Mouse (Mus musculus) heart, embryonic 11.5 days (tissue): ENCODE measurements around the gene Nucb1. TPM values are rescaled to one million over a fixed set of nuclear protein-coding genes. Genes with fewer than 3 reads are reported as not detected.
A peak's percentile ranks its signal among the peaks of the same experiment; 100 is the strongest.
"Not testable (repeated sequence)": the region's sequence is repeated elsewhere in the genome, so short reads cannot be mapped to it uniquely, and the experiment has no call there.

Experiments used
- ATAC-seq: fragments of 200-750 bp; cut with Nextera tagmentation; replicated peaks from 2 replicates; pipeline ENCODE4 v1.8.0; 2017; ENCODE audit warnings: moderate library complexity; ENCODE audit not compliant: insufficient number of reproducible peaks, low FRiP score, low TSS enrichment
- H3K27ac ChIP-seq: fragments of 300-500 bp; sonication (generic); 2 replicates; pipeline ENCODE4 v1.5.1; 2014; ENCODE audit warnings: mild to moderate bottlenecking, low read depth, low read length
- H3K27me3 ChIP-seq: fragments of 300-500 bp; sonication (generic); 2 replicates; pipeline ENCODE4 v1.6.1; 2014; ENCODE audit warnings: mild to moderate bottlenecking, low read length, mixed read lengths; ENCODE audit not compliant: control insufficient read depth, insufficient read depth
- H3K36me3 ChIP-seq: fragments of 300-500 bp; sonication (generic); 2 replicates; pipeline ENCODE4 v1.6.1; 2014; ENCODE audit warnings: mild to moderate bottlenecking, low read length, moderate library complexity, mixed read lengths; ENCODE audit not compliant: control insufficient read depth, insufficient read depth
- H3K4me1 ChIP-seq: fragments of 300-500 bp; sonication (generic); 2 replicates; pipeline ENCODE4 v1.6.1; 2014; ENCODE audit warnings: low read length; ENCODE audit not compliant: control insufficient read depth, insufficient read depth
- H3K4me2 ChIP-seq: fragments of 300-500 bp; sonication (generic); 2 replicates; pipeline ENCODE4 v1.6.1; 2014; ENCODE audit warnings: mild to moderate bottlenecking, moderate library complexity
- H3K4me3 ChIP-seq: fragments of 300-500 bp; sonication (generic); 2 replicates; pipeline ENCODE4 v1.5.1; 2014; ENCODE audit warnings: low read depth, low read length
- H3K9ac ChIP-seq: fragments of 300-500 bp; sonication (generic); 2 replicates; pipeline ENCODE4 v1.6.1; 2014; ENCODE audit warnings: mild to moderate bottlenecking, low read depth, low read length, moderate library complexity
- H3K9me3 ChIP-seq: fragments of 300-500 bp; sonication (generic); replicated peaks from 2 replicates; pipeline ENCODE4 v1.6.1; 2016; ENCODE audit warnings: low read length; ENCODE audit not compliant: control insufficient read depth
- WGBS: fragments of 180-500 bp; shearing (Covaris S2); extraction: QIAGEN DNeasy Blood & Tissue Kit; methylation state at CpG from one replicate; pipeline ENCODE4 v1.1.7; 2014; ENCODE audit not compliant: insufficient replicate concordance; 5-methylcytosine and 5-hydroxymethylcytosine counted together
- polyA plus RNA-seq: library from polyadenylated mRNA; unstranded; fragments of >200 nt; fragmentation: Nextera tagmentation; extraction: Ambion mirVana; gene quantifications from 2 replicates; pipeline ENCODE4 v1.2.1, GENCODE M21; 2014

Nucb1 gene
- polyA plus RNA-seq, 1 experiment from 2014 or later: 165 TPM

- WGBS: 91% methylated on average over 12 of the region's 12 CpGs
- peaks cover 19% of the 10 kb centered on the region for H3K4me1 ChIP-seq
- peaks cover 13% of the 10 kb centered on the region; the same call in 1 of the 2 replicates for H3K36me3 ChIP-seq
- no peak overlapping the region for H3K27ac ChIP-seq
- no peak for ATAC-seq
- H3K27me3 ChIP-seq: no peaks in the 10 kb centered on the region
- 0 out of 2 replicates have a peak overlapping the region, but pooled peaks have one; percentile 69 for H3K4me3 ChIP-seq
- H3K4me2 ChIP-seq: no peak overlapping the region
- no peaks in the 10 kb centered on the region for H3K9me3 ChIP-seq
- H3K9ac ChIP-seq: no peak overlapping the region
These were observed 45.1 kb downstream of the Nucb1 start for GRCm38 (mm10) chr7:45465112-45465511.

DNA sequence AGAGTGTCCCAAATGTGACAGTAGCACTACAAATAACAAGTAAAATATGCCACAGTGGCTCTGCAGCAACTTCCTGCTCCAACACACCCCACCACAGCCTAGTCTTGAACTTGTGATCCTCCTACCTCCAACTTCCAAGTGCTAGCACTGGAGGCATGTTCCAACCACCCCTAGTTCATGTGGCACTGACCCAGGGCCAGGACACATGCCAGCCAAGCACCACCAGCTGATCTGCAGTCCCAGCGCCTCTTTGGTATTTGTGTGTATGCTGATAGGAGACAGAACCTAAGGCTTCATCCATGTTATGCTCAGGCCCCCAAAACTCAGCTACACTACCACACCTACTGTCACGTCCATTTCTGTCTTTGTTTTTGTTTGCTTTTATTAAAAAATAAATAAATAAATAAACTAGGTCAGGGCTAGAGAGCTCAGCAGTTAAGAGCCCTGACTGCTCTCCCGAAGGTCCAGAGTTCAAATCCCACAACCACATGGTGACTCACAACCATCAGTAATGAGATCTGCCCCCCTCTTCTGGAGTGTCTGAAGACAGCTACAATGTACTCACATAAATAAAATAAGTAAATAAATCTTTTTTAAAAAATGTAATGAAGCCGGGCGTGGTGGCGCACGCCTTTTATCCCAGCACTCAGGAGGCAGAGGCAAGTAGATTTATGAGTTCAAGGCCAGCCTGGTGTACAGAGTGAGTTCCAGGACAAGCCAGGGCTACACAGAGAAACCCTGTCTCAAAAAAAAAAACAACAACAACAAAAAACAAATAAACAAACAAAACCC lies 46.0 kb downstream of the Nucb1 start:
- WGBS: 95% methylated on average over 7 of the region's 7 CpGs
- no peaks in the 10 kb centered on the region for H3K27me3 ChIP-seq
- peaks cover 20% of the 10 kb centered on the region for H3K4me1 ChIP-seq
- ATAC-seq: no peak
- no peak overlapping the region for H3K9ac ChIP-seq
- no peak overlapping the region for H3K4me3 ChIP-seq
- H3K36me3 ChIP-seq: peaks cover 13% of the 10 kb centered on the region; the same call in 1 of the 2 replicates
- H3K4me2 ChIP-seq: no peak overlapping the region
- no peak overlapping the region for H3K27ac ChIP-seq
- H3K9me3 ChIP-seq: no peaks in the 10 kb centered on the region

- Histone ChIP-seq H3K36me3 (peaks cover 16% of the 10 kb centered on the region), H3K4me1 (peaks cover 23% of the 10 kb centered on the region)
- not testable (repeated sequence) for H3K9ac ChIP-seq, H3K9me3 ChIP-seq, H3K27ac ChIP-seq, H3K4me3 ChIP-seq, H3K27me3 ChIP-seq, ATAC-seq, H3K4me2 ChIP-seq
- WGBS: 84% methylated on average over 4 of the region's 4 CpGs
These were observed 47.3 kb downstream of the Nucb1 start for GRCm38 (mm10) chr7:45462868-45463267.

DNA sequence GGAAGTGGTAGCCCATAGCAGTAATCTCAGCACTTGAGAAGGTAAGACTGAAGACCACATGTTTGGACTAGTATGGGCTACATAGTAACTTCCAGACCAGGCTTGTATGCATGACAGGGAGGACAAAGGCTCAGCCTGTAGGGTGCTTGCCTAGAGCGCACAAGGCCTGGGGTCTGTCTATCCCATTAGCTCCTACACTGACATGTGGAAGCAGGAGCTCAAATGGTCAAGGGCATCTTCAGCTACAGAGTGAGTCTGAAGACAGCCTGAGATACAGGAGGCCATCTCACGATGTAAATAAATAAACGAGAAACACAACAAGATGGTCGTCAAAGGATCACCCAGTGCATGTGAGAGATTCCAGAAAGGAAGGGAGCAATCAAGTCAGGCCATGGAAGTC lies 47.9 kb downstream of the Nucb1 start:
- Histone ChIP-seq H3K4me1 (peaks cover 28% of the 10 kb centered on the region), H3K27me3 (no peaks in the 10 kb centered on the region), H3K4me2 (no peak overlapping the region), H3K9ac (no peak overlapping the region), H3K4me3 (no peak overlapping the region), H3K9me3 (no peaks in the 10 kb centered on the region), H3K27ac (no peak overlapping the region), H3K36me3 (peaks cover 21% of the 10 kb centered on the region)
- no peak for ATAC-seq
- WGBS: 82% methylated on average over 4 of the region's 4 CpGs

GRCm38 (mm10) chr7:45461781-45462180 lies 48.4 kb downstream of the Nucb1 start:
- Histone ChIP-seq H3K4me2 (peak overlapping the region; percentile 20), H3K4me1 (peaks cover 34% of the 10 kb centered on the region), H3K36me3 (peaks cover 26% of the 10 kb centered on the region), H3K4me3 (no peak overlapping the region), H3K9me3 (no peaks in the 10 kb centered on the region), H3K9ac (0 out of 2 replicates have a peak overlapping the region, but pooled peaks have one; percentile 12), H3K27ac (0 out of 2 replicates have a peak overlapping the region, but pooled peaks have one; percentile 0), H3K27me3 (no peaks in the 10 kb centered on the region)
- 90% methylated on average over 4 of the region's 4 CpGs for WGBS
- ATAC-seq: no peak

DNA sequence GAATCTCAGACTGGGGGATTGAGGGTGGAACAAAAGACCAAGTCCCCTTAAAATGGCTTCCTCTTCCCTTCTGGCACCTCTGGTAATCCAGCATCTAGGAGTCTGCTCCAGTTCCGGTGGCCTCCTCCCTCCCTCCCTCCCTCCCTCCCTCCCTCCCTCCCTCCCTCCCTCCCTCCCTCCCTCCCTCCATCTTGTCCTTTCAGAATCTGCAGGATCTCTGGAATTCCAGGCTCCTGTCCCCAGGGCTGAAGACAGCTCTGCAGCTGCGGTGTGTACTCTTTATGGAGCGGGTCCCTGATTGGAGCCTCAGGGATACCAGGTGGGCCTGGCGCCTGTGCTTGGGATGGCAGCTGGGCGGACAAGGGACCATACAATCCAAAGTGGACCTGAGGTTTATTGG lies 48.9 kb downstream of the Nucb1 start:
- peaks cover 36% of the 10 kb centered on the region for H3K4me1 ChIP-seq
- peak overlapping the region; percentile 71 for H3K4me2 ChIP-seq
- H3K27me3 ChIP-seq: no peaks in the 10 kb centered on the region
- H3K36me3 ChIP-seq: peaks cover 26% of the 10 kb centered on the region
- no peaks in the 10 kb centered on the region for H3K9me3 ChIP-seq
- 62% methylated on average over 4 of the region's 5 CpGs for WGBS
- H3K27ac ChIP-seq: peak overlapping the region; percentile 93
- no peak overlapping the region for H3K4me3 ChIP-seq
- H3K9ac ChIP-seq: peak overlapping the region; percentile 70; the same call in 1 of the 2 replicates
- ATAC-seq: no peak

DNA sequence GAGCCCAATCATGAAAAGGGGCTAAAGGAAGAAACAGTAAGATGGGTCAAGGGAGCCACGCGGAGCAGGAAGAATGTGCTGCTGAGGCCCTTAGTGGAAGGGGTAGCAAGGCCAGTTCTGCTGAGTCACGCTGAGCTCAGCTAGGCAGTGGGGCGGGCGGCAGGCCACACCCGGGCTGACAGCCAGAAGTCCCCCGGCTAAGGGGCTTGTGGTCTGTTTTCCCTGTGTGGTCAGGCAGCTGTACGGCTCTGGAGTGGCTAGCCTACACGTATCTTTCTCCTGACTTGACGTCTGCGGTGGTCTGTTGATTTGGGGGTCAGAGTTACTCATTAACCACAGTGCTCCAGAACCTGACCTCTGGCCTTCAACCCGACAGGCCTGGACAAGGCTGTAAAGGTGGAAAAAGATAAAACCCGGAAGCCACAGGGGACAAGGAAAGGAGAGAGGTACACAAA lies 49.3 kb downstream of the Nucb1 start:
- 9% methylated on average over 13 of the region's 13 CpGs for WGBS
- no peak for ATAC-seq
- H3K27ac ChIP-seq: peak overlapping the region; percentile 93
- no peaks in the 10 kb centered on the region for H3K9me3 ChIP-seq
- H3K4me2 ChIP-seq: peak overlapping the region; percentile 71
- peaks cover 33% of the 10 kb centered on the region for H3K4me1 ChIP-seq
- 0 out of 2 replicates have a peak overlapping the region, but pooled peaks have one; percentile 13 for H3K4me3 ChIP-seq
- H3K27me3 ChIP-seq: no peaks in the 10 kb centered on the region
- peaks cover 26% of the 10 kb centered on the region for H3K36me3 ChIP-seq
- peak overlapping the region; percentile 70 for H3K9ac ChIP-seq

GRCm38 (mm10) chr7:45460377-45460776 lies 49.8 kb downstream of the Nucb1 start:
- Histone ChIP-seq H3K9me3 (no peaks in the 10 kb centered on the region), H3K9ac (peak overlapping the region; percentile 70), H3K27ac (peak overlapping the region; percentile 93), H3K36me3 (peaks cover 23% of the 10 kb centered on the region), H3K27me3 (no peaks in the 10 kb centered on the region), H3K4me2 (peak overlapping the region; percentile 71), H3K4me3 (peak overlapping the region; percentile 70), H3K4me1 (peaks cover 28% of the 10 kb centered on the region)
- WGBS: 63% methylated on average over 7 of the region's 7 CpGs
- no peak for ATAC-seq
